Mouse (Mus musculus) heart, embryonic 11.5 days (tissue): ENCODE measurements around the gene 6430571L13Rik. TPM values are rescaled to one million over a fixed set of nuclear protein-coding genes. Genes with fewer than 3 reads are reported as not detected.
A peak's percentile ranks its signal among the peaks of the same experiment; 100 is the strongest.

Experiments
- ATAC-seq: fragments of 200-750 bp; cut with Nextera tagmentation; replicated peaks from 2 replicates; pipeline ENCODE4 v1.8.0; 2017; ENCODE audit warnings: moderate library complexity; ENCODE audit not compliant: insufficient number of reproducible peaks, low FRiP score, low TSS enrichment
- H3K27ac ChIP-seq: fragments of 300-500 bp; sonication (generic); 2 replicates; pipeline ENCODE4 v1.5.1; 2014; ENCODE audit warnings: mild to moderate bottlenecking, low read depth, low read length
- H3K27me3 ChIP-seq: fragments of 300-500 bp; sonication (generic); 2 replicates; pipeline ENCODE4 v1.6.1; 2014; ENCODE audit warnings: mild to moderate bottlenecking, low read length, mixed read lengths; ENCODE audit not compliant: control insufficient read depth, insufficient read depth
- H3K36me3 ChIP-seq: fragments of 300-500 bp; sonication (generic); 2 replicates; pipeline ENCODE4 v1.6.1; 2014; ENCODE audit warnings: mild to moderate bottlenecking, low read length, moderate library complexity, mixed read lengths; ENCODE audit not compliant: control insufficient read depth, insufficient read depth
- H3K4me1 ChIP-seq: fragments of 300-500 bp; sonication (generic); 2 replicates; pipeline ENCODE4 v1.6.1; 2014; ENCODE audit warnings: low read length; ENCODE audit not compliant: control insufficient read depth, insufficient read depth
- H3K4me2 ChIP-seq: fragments of 300-500 bp; sonication (generic); 2 replicates; pipeline ENCODE4 v1.6.1; 2014; ENCODE audit warnings: mild to moderate bottlenecking, moderate library complexity
- H3K4me3 ChIP-seq: fragments of 300-500 bp; sonication (generic); 2 replicates; pipeline ENCODE4 v1.5.1; 2014; ENCODE audit warnings: low read depth, low read length
- H3K9ac ChIP-seq: fragments of 300-500 bp; sonication (generic); 2 replicates; pipeline ENCODE4 v1.6.1; 2014; ENCODE audit warnings: mild to moderate bottlenecking, low read depth, low read length, moderate library complexity
- H3K9me3 ChIP-seq: fragments of 300-500 bp; sonication (generic); replicated peaks from 2 replicates; pipeline ENCODE4 v1.6.1; 2016; ENCODE audit warnings: low read length; ENCODE audit not compliant: control insufficient read depth
- WGBS: fragments of 180-500 bp; shearing (Covaris S2); extraction: QIAGEN DNeasy Blood & Tissue Kit; methylation state at CpG from one replicate; pipeline ENCODE4 v1.1.7; 2014; ENCODE audit not compliant: insufficient replicate concordance; 5-methylcytosine and 5-hydroxymethylcytosine counted together
- polyA plus RNA-seq: library from polyadenylated mRNA; unstranded; fragments of >200 nt; fragmentation: Nextera tagmentation; extraction: Ambion mirVana; gene quantifications from 2 replicates; pipeline ENCODE4 v1.2.1, GENCODE M21; 2014

Gene 6430571L13Rik
- polyA plus RNA-seq, 1 experiment from 2014 or later = 0.92 TPM

- Histone ChIP-seq H3K4me2 (no peak overlapping the region), H3K9ac (no peak overlapping the region), H3K27me3 (peaks cover 34% of the 10 kb centered on the region), H3K27ac (no peak overlapping the region), H3K4me3 (no peak overlapping the region), H3K36me3 (no peaks in the 10 kb centered on the region), H3K4me1 (no peaks in the 10 kb centered on the region; the same call in 1 of the 2 replicates), H3K9me3 (no peaks in the 10 kb centered on the region)
- WGBS = 36% methylated on average over 4 of the region's 4 CpGs
- ATAC-seq = no peak
These were observed 56.0 kb downstream of the 6430571L13Rik start for GRCm38 (mm10) chr9:107396397-107396796.

GRCm38 (mm10) chr9:107398968-107399367 is 58.6 kb downstream of the 6430571L13Rik start:
- no peaks in the 10 kb centered on the region; the same call in 1 of the 2 replicates for H3K4me1 ChIP-seq
- 25% methylated on average over 11 of the region's 11 CpGs for WGBS
- H3K27me3 ChIP-seq = peaks cover 54% of the 10 kb centered on the region
- no peak for ATAC-seq
- peak overlapping the region; percentile 95 for H3K4me2 ChIP-seq
- no peak overlapping the region for H3K9ac ChIP-seq
- no peaks in the 10 kb centered on the region for H3K36me3 ChIP-seq
- H3K27ac ChIP-seq = no peak overlapping the region
- H3K4me3 ChIP-seq = no peak overlapping the region
- no peaks in the 10 kb centered on the region for H3K9me3 ChIP-seq

- Histone ChIP-seq H3K9ac (peak within 1 kb of the TSS; percentile 68), H3K4me1 (peaks cover 4% of the 10 kb centered on the region; the same call in 1 of the 2 replicates), H3K4me3 (peak within 1 kb of the TSS; percentile 80), H3K9me3 (no peaks in the 10 kb centered on the region), H3K27me3 (peaks cover 56% of the 10 kb centered on the region), H3K4me2 (peak within 1 kb of the TSS; percentile 95), H3K36me3 (no peaks in the 10 kb centered on the region), H3K27ac (peak within 1 kb of the TSS; percentile 72)
- peak; percentile 68 for ATAC-seq
- 1% methylated on average over 26 of the region's 54 CpGs for WGBS
These were observed 59.1 kb downstream of the 6430571L13Rik start, which contains the start of gene Cacna2d2 for GRCm38 (mm10) chr9:107399491-107399971. Gene Cacna2d2 (plus strand): TSS chr9:107399612.

GRCm38 (mm10) chr9:107400060-107400511 is 59.7 kb downstream of the 6430571L13Rik start:
- Histone ChIP-seq H3K9ac (peak overlapping the region; percentile 68), H3K36me3 (no peaks in the 10 kb centered on the region), H3K4me1 (peaks cover 4% of the 10 kb centered on the region; the same call in 1 of the 2 replicates), H3K27ac (peak overlapping the region; percentile 72), H3K4me3 (peak overlapping the region; percentile 80), H3K27me3 (peaks cover 56% of the 10 kb centered on the region), H3K4me2 (peak overlapping the region; percentile 95), H3K9me3 (no peaks in the 10 kb centered on the region)
- 1% methylated on average over 20 of the region's 45 CpGs for WGBS
- peak; percentile 12; the same call in 1 of the 2 replicates for ATAC-seq

- Histone ChIP-seq H3K4me1 (peaks cover 4% of the 10 kb centered on the region; the same call in 1 of the 2 replicates), H3K27me3 (peaks cover 56% of the 10 kb centered on the region), H3K9me3 (no peaks in the 10 kb centered on the region), H3K4me2 (peak overlapping the region; percentile 95), H3K4me3 (peak overlapping the region; percentile 80), H3K36me3 (no peaks in the 10 kb centered on the region), H3K9ac (peak overlapping the region; percentile 68), H3K27ac (no peak overlapping the region; the same call in 1 of the 2 replicates)
- 18% methylated on average over 13 of the region's 13 CpGs for WGBS
- no peak for ATAC-seq
These were observed 60.4 kb downstream of the 6430571L13Rik start for GRCm38 (mm10) chr9:107400666-107401285.

Other genes starting within 250 kb of the 6430571L13Rik start
- 0.34 and 0.56 TPM in 2 replicates for gene Dock3, start 108.7 kb upstream of the 6430571L13Rik start, polyA plus RNA-seq
- gene Mapkapk3, start 50.7 kb upstream of the 6430571L13Rik start, polyA plus RNA-seq = 5.8 and 9.0 TPM in 2 replicates
- 7.7 and 8.8 TPM in 2 replicates for gene Cish, start 44.6 kb upstream of the 6430571L13Rik start, polyA plus RNA-seq
- gene Hemk1, start 2.3 kb upstream of the 6430571L13Rik start, polyA plus RNA-seq = 10.6 and 12.1 TPM in 2 replicates
- gene Cacna2d2, start 59.0 kb downstream of the 6430571L13Rik start, polyA plus RNA-seq = 5.9 and 7.1 TPM in 2 replicates
- gene Tmem115, start 193.3 kb downstream of the 6430571L13Rik start, polyA plus RNA-seq = 37.0 and 40.6 TPM in 2 replicates
- gene Cyb561d2, start 201.6 kb downstream of the 6430571L13Rik start, polyA plus RNA-seq = 16.6 and 21.9 TPM in 2 replicates
- 26.8 TPM in 2 replicates for gene Nprl2, start 201.6 kb downstream of the 6430571L13Rik start, polyA plus RNA-seq
- not detected in 2 replicates for gene Zmynd10, start 206.7 kb downstream of the 6430571L13Rik start, polyA plus RNA-seq
- gene Rassf1, start 211.0 kb downstream of the 6430571L13Rik start, polyA plus RNA-seq = 38.9 and 45.7 TPM in 2 replicates
- gene Tusc2, start 222.7 kb downstream of the 6430571L13Rik start, polyA plus RNA-seq = 60.4 and 63.3 TPM in 2 replicates
- 105 and 117 TPM in 2 replicates for gene Hyal2, start 227.3 kb downstream of the 6430571L13Rik start, polyA plus RNA-seq
- 3.4 and 3.5 TPM in 2 replicates for gene Hyal1, start 236.3 kb downstream of the 6430571L13Rik start, polyA plus RNA-seq
- 12.2 and 15.2 TPM in 2 replicates for gene Naa80, start 238.3 kb downstream of the 6430571L13Rik start, polyA plus RNA-seq
- gene Hyal3, start 240.2 kb downstream of the 6430571L13Rik start, polyA plus RNA-seq = 0.14 and 0.33 TPM in 2 replicates
- 57.5 and 59.1 TPM in 2 replicates for gene Ifrd2, start 247.0 kb downstream of the 6430571L13Rik start, polyA plus RNA-seq